Mouse (Mus musculus) T-cell, adult 2 months (primary cell): ENCODE data around the gene Ntf3.

Experiments
- DNase-seq: peaks from one replicate; pipeline ENCODE4 v3.0.0; 2022; ENCODE audit warnings: low spot score

Gene Ntf3

DNA sequence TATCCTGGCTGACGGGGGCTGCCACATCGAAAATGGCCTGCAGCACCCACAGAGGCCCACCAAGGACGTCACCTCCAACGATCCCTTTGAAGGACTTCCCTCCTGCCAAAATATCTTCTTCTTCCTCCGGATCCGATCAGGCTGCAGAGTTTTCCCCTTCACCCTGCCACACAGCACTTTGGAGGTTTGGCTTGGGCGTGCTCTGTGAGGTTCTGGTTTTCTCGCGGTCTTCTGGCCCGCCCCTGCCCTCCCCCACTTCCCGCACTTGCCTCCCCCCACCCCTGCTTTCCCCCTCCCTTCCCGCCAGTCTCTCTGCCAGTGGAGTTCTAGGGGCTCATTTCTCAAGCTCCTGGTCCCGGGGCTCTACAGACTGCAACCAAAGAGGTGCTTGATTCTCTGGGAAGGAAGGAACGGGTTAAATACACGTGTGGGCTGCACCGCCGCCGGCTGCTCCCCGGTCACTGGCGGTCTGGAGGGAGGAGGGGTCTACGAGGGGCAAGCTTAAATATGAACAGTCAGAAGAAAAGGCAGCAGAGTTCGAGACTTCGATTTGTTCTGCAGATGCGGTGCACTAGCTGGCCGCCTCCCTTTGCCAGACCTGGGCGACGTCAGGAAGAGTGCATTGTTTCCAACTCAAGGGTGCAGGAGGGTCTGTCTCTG, at the start of gene Ntf3:
Ntf3 (minus strand) TSS at position 363 of the 660 bp plus-strand sequence.
- DNase-seq, result no peak

DNA sequence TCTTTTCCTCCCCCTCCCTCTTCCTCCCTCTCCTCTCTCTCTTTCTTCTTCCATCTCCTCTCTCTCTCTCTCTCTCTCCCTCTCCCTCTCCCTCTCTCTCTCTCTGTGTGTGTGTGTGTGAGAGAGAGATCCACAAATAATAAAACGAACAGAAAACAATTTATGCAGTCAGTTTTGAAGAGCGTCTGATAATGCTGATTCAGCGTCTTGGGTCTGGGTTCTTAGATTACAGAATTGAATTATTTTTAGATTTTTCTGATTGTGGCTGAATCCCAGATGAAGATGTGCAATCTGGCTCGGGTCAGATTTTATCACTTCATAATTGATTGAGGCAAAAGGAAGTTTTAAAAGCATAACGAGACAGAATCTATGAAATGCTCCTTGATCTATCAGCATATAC, 46.6 kb upstream of the Ntf3 start:
- no peak for DNase-seq

DNA sequence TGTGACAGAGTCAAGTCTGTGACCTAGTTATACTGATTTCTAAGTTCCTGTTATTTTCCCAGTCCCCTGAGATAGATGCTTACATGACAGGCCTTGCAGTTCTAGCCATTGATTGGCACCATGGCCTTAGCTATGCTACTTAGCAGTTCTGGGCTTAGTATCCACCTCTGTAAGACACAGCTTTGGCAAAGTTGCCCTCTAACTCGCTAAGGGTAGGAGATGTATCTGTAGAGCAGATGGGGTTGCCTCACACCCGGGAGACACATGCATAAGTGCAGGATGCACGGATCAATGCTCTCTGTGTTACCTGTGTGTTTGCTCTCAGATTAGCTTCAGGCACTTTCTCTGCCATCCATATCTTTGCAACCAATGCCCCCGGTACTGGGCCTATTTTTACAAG, 36.7 kb upstream of the Ntf3 start:
- DNase-seq, result no peak

DNA sequence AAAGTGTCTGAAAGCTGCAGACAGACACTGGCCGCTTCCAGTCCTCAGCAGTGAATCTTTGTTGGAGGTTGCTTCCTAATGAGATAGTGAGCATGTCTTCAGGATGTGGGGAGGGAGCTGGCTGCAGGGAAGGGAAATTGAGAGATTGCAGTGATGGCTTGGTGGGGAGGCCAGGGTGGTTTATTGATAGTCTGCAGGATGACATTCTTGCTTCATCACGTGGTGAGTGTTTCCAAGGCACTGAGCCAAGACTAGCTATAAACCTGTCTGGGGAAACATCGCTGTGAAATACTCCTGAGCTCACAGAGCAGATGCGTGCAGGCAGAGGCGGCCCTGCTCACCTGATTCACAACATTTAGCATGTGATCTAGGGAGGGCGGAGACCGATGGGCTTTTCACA, 36.2 kb upstream of the Ntf3 start:
- DNase-seq, result no peak

DNA sequence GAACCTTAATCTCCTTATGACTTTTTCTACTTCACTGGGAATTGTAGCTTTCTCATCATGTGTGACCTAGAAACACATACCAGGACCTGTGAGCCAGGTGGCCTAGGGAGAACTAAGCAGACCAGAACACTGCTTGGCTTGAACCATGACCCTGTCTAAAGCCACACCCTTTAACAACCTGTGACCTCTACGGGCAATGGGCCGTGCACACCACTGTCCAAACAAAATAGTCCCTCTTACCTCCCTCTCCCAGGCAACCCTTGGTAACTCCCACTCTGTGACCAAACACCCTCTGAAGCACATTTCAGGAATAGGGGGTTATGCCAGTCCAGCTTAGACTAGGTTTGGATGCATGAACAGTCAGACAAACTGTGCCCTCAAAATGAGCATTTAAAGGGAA, 35.0 kb upstream of the Ntf3 start:
- no peak for DNase-seq

DNA sequence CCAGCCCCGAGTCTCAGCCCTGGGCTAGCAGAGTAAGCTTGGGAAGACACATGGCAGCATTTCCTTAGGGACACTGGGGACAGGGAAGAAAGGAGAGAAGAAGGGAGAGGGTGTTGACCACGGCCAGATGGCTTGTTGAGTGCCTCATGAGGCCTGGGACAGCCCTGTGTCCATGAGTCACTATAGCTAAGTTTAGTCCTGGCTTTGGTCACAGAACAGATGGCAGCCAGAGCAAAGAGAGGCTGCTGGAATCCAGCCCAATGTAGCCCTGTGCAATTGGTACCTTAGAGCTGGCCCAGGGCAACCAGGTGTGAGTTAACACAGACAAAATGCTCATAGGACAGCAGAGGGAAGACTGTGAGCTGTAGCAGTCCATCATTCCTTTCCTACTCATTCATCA, 33.2 kb upstream of the Ntf3 start:
- DNase-seq, result no peak

DNA sequence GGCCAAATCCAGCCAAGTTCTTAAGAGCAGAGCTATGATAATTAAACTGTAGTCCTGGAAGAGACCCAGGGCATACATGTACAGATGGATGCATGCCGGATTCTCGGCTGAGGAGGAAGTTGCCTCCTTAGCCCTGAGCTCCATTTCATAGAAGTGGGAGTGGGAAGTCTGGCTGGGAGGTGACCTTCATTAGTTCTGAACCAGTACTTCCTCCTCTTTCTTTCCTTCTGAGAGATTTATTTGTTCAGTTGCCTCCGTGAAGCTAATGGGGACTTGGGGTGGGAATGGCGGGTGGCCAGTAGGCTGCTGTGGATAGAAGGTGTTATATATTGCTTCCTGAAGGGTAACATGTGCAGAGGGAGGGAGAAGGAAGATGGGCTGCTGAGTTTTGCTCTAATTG, 28.1 kb upstream of the Ntf3 start:
- DNase-seq, result no peak

DNA sequence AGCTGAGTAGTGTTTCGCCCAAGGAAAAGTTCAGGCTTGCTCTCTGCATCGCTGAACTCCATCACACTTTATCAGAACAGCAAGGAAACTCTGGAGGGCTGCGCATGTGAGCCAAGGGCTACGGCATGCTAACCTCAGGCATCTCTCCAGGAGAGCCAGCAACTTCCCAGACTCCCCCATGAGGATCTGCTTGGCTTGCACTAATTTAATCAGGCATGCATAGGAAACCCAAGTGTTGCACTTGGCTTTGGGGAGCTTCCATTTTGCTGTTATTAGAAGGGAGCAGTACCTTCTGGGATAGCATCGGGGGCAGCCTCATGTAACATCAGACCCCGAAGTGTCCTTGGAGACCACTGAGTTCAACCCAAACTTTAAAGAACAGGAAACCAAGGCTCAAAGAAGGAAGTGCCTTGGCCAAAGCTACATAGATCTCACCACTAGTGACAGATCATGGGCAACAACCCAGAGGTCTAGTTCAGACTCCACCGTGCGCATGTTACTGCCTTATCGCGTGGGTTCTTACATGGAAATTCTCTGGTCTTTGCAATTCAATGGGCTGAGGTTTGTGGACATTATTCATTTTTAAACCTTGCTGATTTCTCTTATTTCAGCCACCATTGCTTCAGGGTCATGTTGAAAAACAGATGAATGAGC, 23.6 kb upstream of the Ntf3 start:
- DNase-seq, result no peak

DNA sequence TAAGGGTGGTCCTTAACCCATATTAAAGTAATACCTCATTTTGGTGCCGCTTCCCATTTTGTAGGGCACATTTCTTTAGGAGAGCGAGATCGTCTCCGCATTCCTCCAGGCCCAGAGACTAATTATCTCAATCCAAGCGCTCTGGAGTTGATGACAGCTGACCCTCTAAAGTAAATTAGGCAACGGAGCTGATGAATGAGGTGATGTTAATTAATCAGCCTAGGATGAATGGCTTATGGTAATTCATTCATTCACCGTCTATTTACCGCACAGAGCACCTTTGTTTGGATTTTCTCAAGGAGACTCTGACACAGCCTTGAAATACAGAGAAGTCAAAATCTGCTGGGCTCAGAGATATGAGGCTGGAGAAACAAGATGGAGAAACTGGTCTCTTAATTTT, 20.7 kb upstream of the Ntf3 start:
- DNase-seq, result no peak

DNA sequence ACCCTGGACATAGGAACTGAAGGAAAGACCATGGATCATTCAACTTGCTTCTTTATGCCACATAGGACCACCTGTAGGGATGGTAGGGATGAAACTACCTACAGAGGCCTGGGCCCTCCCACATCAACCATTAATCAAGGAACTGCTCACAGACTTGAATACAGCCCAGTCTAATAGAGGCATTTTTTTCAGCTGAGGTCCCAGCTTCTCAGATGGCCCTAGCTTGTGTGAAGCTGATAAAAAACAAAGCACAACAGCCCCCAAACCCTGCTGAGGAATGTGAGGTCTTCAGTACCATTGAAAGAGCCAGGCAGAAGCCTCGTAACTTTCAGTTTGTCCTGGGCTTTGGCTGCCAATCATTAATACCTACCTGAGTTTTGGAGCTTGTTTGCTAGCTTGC, 19.4 kb upstream of the Ntf3 start:
- DNase-seq, result no peak

DNA sequence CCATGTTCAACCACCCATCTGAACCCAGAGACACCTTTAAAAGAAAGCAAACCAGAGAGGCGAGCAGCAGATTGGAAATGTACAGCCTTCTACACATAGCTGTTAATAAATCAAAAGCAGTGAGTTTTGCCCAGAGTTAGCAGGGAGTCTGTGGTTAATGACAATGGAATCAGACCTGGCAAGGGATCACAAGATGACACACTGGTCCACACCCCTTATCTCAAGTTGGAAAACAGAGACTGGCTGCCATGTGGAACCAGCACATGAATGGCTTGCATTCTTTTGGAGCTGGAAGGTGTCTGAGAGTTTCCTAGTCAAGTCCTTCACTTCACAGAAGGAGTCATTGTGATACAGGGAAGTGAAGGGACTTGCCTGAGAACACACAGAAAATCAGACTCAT, 5.4 kb upstream of the Ntf3 start:
- no peak for DNase-seq

DNA sequence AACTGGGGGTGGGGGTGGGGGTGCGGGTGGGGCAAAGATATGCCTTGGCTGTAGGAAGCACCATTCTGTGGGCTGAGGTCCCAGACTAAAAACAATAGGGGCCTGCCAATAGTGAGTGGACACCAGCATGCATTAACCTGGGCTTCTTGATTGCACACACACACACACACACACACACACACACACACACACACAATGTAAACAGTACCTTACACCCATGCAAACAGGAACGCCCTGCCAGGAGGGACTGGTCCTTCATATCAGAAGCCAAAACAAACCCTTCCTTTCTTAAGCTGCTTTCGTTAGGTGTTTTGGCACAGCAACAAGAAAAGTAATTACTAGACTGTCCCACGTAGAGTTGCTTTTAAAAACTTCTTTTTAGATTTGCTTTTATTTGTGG, 4.1 kb upstream of the Ntf3 start:
- DNase-seq, result no peak

DNA sequence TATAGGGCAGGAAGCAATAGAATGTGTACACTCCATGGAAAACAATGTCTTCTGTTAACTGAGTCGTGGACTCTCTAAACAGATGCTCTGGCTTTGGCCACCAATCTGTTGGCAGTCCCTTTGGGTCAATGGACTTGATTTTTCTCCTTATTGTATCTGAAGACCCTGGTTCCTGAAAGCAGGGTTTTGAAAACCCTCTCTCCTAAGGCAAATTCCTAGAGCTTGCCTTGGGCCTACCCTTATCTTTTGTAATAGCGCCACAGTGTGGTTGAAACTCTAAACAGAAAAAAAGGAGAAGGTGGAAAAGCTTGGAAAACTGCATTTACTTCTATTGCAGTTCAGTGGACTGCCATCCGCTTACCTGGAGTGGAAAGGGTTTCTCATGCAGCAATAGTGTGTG, 1.0 kb upstream of the Ntf3 start:
- no peak for DNase-seq

DNA sequence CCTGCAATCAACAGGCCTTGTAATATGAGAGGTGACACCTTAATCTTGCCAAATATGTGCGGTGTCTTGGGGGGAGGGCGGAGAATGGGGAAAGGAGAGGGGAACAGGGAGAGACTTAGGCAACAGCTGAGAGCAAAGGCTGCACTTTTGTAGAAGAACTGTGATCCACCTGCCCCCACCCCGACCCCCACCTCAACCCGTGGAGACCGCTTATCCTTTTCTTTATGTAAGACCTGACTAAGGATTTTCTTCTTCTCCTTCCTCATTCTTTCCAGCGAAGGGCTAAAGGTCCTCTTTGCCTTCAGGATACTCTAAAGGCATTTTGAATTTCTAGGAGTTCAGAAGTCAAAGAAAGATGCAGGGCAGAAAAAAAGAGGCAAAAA, 489 bp upstream of the Ntf3 start:
- no peak for DNase-seq

DNA sequence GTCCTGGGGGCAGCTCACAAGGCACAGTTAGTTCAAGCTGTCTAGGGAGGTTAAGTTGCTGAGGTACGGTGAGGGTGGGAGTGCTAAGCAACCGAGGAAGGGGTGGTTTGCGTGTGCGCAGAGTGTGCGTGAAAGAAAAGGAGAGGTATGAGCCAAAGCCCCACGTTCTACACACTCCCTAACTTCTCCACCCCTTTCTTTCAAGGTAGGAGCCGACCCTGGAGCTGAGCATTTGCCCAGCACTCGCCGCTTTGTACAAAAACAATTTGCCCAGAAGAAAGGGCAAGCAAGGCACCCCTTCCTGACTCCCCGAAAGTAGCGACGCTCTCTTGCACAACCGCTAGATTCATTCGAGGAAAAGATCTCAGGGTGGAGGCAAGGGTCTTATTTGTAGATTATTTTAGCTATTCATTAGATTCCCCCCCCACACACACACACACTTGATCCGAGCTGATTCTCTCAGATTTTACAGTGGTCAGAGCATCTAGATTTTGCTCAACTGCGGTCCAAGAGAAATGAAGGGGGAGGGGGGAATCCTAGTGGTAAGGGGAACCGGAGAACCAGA, 1.0 kb downstream of the Ntf3 start:
- no peak for DNase-seq

DNA sequence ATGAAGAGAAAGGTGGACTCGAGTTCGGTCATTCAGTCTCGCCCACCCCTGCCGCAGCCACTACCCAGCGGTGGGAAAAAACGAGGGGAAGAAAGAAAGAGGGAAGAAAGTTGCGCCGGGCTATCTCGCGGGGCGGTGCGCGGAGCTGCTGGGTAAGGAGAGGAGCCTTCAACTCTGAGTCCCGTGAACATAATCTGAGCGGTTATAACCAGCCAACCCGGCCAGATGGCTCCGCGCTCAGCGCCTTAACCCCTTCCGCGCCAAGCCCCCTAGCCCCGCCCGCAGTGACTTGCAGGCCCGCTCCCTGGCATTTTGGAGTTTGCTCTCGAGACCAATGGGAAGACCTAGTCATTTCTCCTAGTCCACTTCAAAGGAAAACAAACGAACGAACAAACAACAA, 1.9 kb downstream of the Ntf3 start:
- no peak for DNase-seq

DNA sequence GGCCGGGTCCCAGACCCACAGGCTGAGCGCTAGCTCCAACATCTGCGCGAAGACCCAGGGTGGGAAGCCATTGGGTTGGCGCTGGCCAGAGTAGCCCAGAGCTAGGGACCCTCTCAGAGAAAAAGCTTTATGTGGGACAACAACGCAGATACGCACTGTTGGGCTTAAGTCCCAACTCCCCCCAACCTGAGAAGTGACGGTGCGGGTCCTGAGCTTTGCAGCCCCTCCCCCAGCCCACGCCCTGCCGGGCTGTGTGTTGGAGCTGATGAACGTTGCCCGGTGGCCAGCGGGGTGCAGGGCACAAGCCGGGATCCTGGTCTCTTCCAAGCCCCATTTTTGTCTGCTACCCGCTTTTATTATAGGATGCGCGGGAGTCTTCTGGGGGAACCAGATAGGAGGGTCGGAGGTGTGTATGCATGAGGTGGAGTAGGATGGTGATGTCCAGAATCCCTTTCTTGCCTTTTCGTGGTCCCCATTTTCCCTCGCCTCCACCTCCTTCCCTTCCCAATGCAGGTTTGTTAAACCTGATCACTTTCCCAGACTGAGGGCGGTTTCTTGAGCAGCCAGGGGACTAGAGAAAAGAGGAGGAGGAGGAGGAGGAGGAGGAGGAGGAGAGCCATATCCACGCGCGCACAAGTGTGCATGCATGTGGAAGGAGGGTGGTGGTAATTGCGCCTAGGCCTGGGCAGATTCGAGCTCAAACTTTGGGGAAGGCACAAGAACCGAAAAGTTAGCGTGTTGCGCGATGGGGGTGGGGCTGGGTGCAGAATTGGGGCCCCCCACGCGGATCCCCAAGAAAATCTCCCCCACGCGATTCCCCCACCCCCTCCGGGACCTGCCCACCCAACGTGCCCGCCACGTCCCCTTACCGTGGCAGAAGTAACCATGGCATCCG, 2.6 kb downstream of the Ntf3 start:
- DNase-seq, result no peak

DNA sequence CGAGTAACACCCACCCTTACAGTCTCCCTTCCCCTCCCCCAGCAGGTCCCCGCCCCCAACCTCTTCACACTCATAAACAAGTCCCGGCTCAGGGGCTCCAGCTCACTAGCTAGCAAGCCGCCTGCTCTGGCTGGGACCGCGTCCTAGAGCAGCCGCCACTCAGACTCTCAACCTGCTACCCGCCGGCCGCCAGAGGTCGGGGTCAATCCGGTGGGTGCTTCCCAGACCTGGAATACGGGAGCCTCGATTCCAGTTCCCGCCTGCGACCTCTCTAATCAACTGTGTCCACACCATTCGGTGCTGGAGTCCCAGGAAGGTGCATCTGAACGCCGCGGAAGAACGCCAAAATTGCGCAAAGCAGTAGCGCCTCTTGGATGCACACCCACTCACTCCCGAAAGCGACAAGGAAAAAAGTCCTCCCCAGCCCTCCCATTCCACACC, 3.5 kb downstream of the Ntf3 start:
- no peak for DNase-seq

DNA sequence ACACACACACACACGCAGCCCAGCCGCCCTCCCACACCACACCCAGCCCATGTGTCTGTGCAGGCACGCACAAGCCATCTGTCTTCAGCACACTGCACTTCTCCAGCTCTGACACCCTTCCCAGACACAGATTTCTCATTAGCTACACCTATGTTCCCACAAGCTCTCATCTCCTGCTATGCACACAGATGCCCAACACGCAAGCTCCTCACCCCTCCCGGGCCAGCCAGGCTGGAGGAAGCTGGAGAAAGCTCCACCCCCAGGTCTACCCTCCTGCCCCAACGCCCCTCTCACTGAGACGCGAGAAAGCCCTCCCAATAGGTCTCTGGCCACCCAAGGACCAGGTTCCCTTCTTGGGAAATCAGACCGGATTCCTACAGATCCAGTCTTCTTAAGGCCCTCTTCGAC, 4.4 kb downstream of the Ntf3 start:
- DNase-seq, result no peak

DNA sequence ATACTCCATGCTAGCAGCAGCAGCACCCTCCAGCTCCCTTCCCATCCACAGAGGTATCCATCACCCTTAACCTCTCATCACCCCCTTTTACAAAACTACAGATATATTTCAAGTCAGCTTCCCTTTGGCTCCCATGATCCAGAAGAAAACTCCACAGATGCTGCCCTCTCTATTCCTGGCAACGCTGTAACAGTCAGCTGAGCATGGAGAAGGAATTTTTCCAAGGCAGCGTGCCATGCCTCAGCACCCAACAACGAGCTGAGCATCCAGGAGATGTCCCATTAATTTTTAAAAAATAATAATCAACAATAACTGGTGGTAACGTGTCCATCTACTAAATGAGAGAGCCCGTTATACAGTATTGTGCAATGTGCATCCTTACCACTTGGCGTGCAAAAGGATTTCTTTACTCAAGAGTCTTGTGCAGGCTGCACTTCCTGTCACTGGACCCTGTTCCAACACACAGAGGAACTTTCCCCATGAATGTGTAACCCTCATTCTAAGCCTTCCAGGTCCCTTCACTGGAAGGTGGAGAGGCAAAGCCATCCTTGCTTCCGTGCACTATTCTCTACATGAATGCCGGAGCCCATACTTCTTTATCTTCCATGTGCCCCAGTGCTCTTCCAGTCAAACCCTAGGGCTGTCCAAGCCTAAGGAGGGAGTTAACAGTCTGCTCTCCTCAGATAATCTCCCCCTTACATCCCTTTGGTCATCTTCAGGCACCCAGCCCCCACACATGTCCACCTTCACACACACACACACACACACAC, 5.0 kb downstream of the Ntf3 start:
- DNase-seq, result no peak

DNA sequence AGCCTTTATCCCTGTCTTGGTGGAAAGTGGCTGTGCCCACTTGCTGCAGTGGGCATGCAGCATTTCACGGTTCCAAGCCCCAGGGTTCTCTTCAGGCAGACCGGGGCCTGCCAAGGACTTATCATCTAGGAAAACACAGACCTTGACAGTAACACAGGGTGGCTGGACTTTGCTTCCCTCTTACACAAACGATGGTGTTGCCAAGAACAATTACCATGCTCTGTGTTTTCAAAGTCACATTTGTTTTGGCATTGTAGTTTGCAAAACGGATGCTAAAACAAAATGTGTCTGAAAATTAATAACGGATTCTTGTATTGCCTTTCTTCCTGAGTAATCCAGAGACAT, 6.7 kb downstream of the Ntf3 start:
- no peak for DNase-seq
